Mouse (Mus musculus): ENCODE results near the gene 4930503B20Rik. TPM values are rescaled to one million over a fixed set of nuclear protein-coding genes. Genes with fewer than 3 reads are reported as not detected.

Gene 4930503B20Rik
- polyA plus RNA-seq, 1 experiment, result 0.17 TPM

GRCm38 (mm10) chr3:146599198-146599900, 51.8 kb downstream of the 4930503B20Rik start:
- no peak for DNase-seq (ENCODE audit: low spot score)

GRCm38 (mm10) chr3:146598411-146598810, 52.7 kb downstream of the 4930503B20Rik start:
- DNase-seq (ENCODE audit: low spot score), result no peak

DNA sequence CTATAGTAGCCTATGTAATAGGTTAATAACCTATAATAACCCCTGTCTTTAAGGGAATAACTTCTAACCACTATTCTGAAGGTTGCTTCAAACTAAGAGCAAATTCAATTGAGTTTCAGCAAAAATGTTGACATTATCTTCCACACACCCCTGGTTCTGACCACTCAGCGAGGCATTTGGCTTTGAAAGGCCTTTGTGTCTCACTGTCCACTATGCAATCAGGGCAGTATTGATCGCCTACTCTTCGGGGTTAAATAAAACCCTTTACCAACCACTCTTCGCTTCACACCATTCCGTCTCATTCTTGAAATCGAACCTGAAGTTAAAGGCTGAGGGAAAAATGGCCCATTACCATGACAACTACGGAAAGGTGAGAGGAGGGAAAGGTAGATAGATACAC, 54.3 kb downstream of the 4930503B20Rik start:
- DNase-seq (ENCODE audit: low spot score), result no peak

- no peak for DNase-seq (ENCODE audit: low spot score)
These were observed 54.7 kb downstream of the 4930503B20Rik start for GRCm38 (mm10) chr3:146596387-146596786.

GRCm38 (mm10) chr3:146595440-146595839, 55.7 kb downstream of the 4930503B20Rik start:
- no peak for DNase-seq (ENCODE audit: low spot score)

Other genes starting within 250 kb of the 4930503B20Rik start
- gene Ssx2ip, start 246.7 kb downstream of the 4930503B20Rik start, polyA plus RNA-seq (2012; rRNA removed), result 10.9 and 13.8 TPM in 2 replicates
- gene Ctbs, start 201.5 kb downstream of the 4930503B20Rik start, polyA plus RNA-seq (2012; rRNA removed), result 6.2 and 6.7 TPM in 2 replicates
- 3.8 and 5.2 TPM in 2 replicates for gene Spata1, start 151.6 kb downstream of the 4930503B20Rik start, polyA plus RNA-seq (2012; rRNA removed)
- 275 and 321 TPM in 2 replicates for gene Gng5, start 151.5 kb downstream of the 4930503B20Rik start, polyA plus RNA-seq (2012; rRNA removed)
- 30.6 and 32.6 TPM in 2 replicates for gene Rpf1, start 129.9 kb downstream of the 4930503B20Rik start, polyA plus RNA-seq (2012; rRNA removed)
- gene Uox, start 80.9 kb downstream of the 4930503B20Rik start, polyA plus RNA-seq (2012; rRNA removed), result not detected in 2 replicates
- not detected in 2 replicates for gene Dnase2b, start 35.7 kb downstream of the 4930503B20Rik start, polyA plus RNA-seq (2012; rRNA removed)
- 0.23 and 0.35 TPM in 2 replicates for gene Samd13, start 34.3 kb upstream of the 4930503B20Rik start, polyA plus RNA-seq (2012; rRNA removed)
- 82.5 and 105 TPM in 2 replicates for gene Prkacb, start 161.7 kb upstream of the 4930503B20Rik start, polyA plus RNA-seq (2012; rRNA removed)
- 17.1 and 24.7 TPM in 2 replicates for gene Ttll7, start 201.1 kb upstream of the 4930503B20Rik start, polyA plus RNA-seq (2012; rRNA removed)

Data from urinary bladder, adult 2 months (tissue).